Mouse (Mus musculus) thymus, adult 2 months (tissue): ENCODE measurements around the gene Dynlrb2. TPM values are rescaled to one million over a fixed set of nuclear protein-coding genes. Genes with fewer than 3 reads are reported as not detected.
A peak's percentile ranks its signal among the peaks of the same experiment; 100 is the strongest.

ENCODE experiments used
- DNase-seq: peaks from one replicate; pipeline ENCODE4 v3.0.0; 2021
- H3K27ac ChIP-seq: fragments of 200-500 bp; 2 replicates; pipeline ENCODE4 v1.5.1; 2012; ENCODE audit warnings: low read length, control low read depth; ENCODE audit not compliant: control insufficient read depth, insufficient read depth
- H3K27me3 ChIP-seq: fragments of 200-500 bp; 2 replicates; pipeline ENCODE4 v1.6.1; 2012; ENCODE audit warnings: mild to moderate bottlenecking, low read length, moderate library complexity, mixed read lengths; ENCODE audit not compliant: control insufficient read depth, insufficient read depth
- H3K36me3 ChIP-seq: fragments of 200-500 bp; 2 replicates; pipeline ENCODE4 v1.6.1; 2012; ENCODE audit warnings: mild to moderate bottlenecking, low read length, moderate library complexity; ENCODE audit not compliant: control insufficient read depth, insufficient read depth
- H3K4me1 ChIP-seq: fragments of 200-500 bp; replicated peaks from 2 replicates; pipeline ENCODE4 v1.6.1; 2012; ENCODE audit warnings: low read length; ENCODE audit not compliant: control insufficient read depth, insufficient read depth
- H3K4me3 ChIP-seq: fragments of 200-500 bp; 2 replicates; pipeline ENCODE4 v1.5.1; 2012; ENCODE audit warnings: mild to moderate bottlenecking, low read length, control low read depth, moderate library complexity; ENCODE audit not compliant: control insufficient read depth, insufficient read depth
- CTCF ChIP-seq: fragments of 200-500 bp; IDR thresholded peaks from 2 replicates; pipeline ENCODE4 v1.5.1; 2012; ENCODE audit warnings: mild to moderate bottlenecking, control low read depth, low read length, moderate library complexity, borderline replicate concordance; ENCODE audit not compliant: control insufficient read depth, poor library complexity, insufficient read depth; ENCODE audit errors: extremely low read depth
- POLR2A ChIP-seq: fragments of 200-500 bp; IDR thresholded peaks from 2 replicates; pipeline ENCODE4 v1.6.1; 2012; ENCODE audit warnings: mild to moderate bottlenecking, low read length, control low read depth, moderate library complexity; ENCODE audit not compliant: control insufficient read depth, poor library complexity, insufficient read depth; ENCODE audit errors: extremely low read depth
- WGBS: fragments of 180-500 bp; shearing (Covaris S2); methylation state at CpG from one replicate; pipeline ENCODE4 v1.1.7; 2018; 5-methylcytosine and 5-hydroxymethylcytosine counted together
- polyA plus RNA-seq: library from polyadenylated mRNA; depleted of rRNA; stranded (reverse); fragments of >200 nt; gene quantifications from 2 replicates; pipeline ENCODE4 v1.2.3, GENCODE M21; 2012

The Dynlrb2 gene
- polyA plus RNA-seq, 1 experiment: 1.7 TPM

GRCm38 (mm10) chr8:116478681-116479080 is 26.1 kb upstream of the Dynlrb2 start:
- DNase-seq: peak; percentile 40
- peaks cover 6% of the 10 kb centered on the region; the same call in 1 of the 2 replicates for H3K4me1 ChIP-seq

GRCm38 (mm10) chr8:116480894-116481293 is 23.9 kb upstream of the Dynlrb2 start:
- H3K27me3 ChIP-seq: no peaks in the 10 kb centered on the region
- DNase-seq: peak; percentile 68
- H3K4me3 ChIP-seq: no peak overlapping the region
- no peak overlapping the region for H3K27ac ChIP-seq
- no peaks in the 10 kb centered on the region for H3K36me3 ChIP-seq
- TF ChIP-seq POLR2A (no peak), CTCF (no peak)
- 17% methylated on average over 7 of the region's 7 CpGs for WGBS
- peaks cover 6% of the 10 kb centered on the region; the same call in 1 of the 2 replicates for H3K4me1 ChIP-seq

More at GRCm38 (mm10) chr8:116478681-116479080, 26.1 kb upstream of the Dynlrb2 start:
- TF ChIP-seq CTCF: no peak
- TF ChIP-seq POLR2A: no peak
- no peak overlapping the region for H3K4me3 ChIP-seq
- no peak overlapping the region for H3K27ac ChIP-seq
- no peaks in the 10 kb centered on the region for H3K36me3 ChIP-seq
- H3K27me3 ChIP-seq: no peaks in the 10 kb centered on the region

- no peaks in the 10 kb centered on the region for H3K36me3 ChIP-seq
- no peaks in the 10 kb centered on the region for H3K27me3 ChIP-seq
- H3K27ac ChIP-seq: no peak overlapping the region
- DNase-seq: no peak
- H3K4me3 ChIP-seq: no peak overlapping the region
- WGBS: 93% methylated on average over 3 of the region's 3 CpGs
- H3K4me1 ChIP-seq: peaks cover 6% of the 10 kb centered on the region; the same call in 1 of the 2 replicates
- no peak for TF ChIP-seq POLR2A
- TF ChIP-seq CTCF: no peak
Measured at GRCm38 (mm10) chr8:116482738-116483137, 22.0 kb upstream of the Dynlrb2 start.

DNA sequence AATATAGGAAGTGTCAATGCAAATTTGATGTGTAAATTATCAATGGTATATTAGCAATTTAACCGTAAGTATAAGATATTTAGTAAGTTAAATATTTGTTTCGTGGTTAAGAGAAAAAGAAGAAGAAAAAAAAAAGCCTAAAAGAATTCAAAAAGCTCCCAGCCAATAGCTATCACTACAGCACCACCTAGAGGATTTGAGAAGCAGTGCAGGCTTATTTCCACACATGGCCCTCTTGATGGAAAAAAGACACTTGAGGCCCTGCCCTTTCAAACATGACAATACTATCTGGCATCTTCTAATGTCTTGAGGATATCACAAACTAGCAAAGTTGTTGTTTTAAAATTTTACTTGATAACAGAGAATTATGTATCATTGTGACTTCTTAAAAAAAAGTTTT is 20.7 kb upstream of the Dynlrb2 start:
- 32% methylated on average over 2 of the region's 2 CpGs for WGBS
- peaks cover 7% of the 10 kb centered on the region for H3K4me1 ChIP-seq
- no peak overlapping the region for H3K27ac ChIP-seq
- no peak for DNase-seq
- no peak overlapping the region for H3K4me3 ChIP-seq
- H3K36me3 ChIP-seq: no peaks in the 10 kb centered on the region
- no peaks in the 10 kb centered on the region for H3K27me3 ChIP-seq
- no peak for TF ChIP-seq CTCF
- no peak for TF ChIP-seq POLR2A

DNA sequence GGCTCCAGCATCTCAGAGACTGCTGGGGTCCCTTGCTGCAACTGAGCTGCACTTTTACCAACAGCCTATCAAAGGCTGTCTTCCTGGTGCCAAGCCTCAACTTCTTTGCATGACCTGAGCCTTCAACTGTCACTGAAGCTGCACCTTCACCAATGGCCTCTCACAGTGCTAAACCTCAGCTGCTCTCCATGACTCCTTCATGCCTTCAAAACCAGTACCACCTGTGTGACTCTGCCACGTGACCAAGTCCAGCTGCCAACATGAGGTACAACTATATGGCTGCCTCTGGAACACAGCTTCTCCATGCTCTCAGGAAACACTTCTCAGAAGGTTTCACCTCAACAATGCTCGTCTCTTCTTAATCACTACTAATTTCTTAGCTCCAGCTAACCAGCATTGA is 16.2 kb upstream of the Dynlrb2 start:
- peak; percentile 66 for DNase-seq
- Histone ChIP-seq H3K27me3 (no peaks in the 10 kb centered on the region), H3K27ac (no peak overlapping the region), H3K4me1 (peaks cover 7% of the 10 kb centered on the region), H3K4me3 (no peak overlapping the region), H3K36me3 (no peaks in the 10 kb centered on the region)
- no peak for TF ChIP-seq CTCF
- no peak for TF ChIP-seq POLR2A
- WGBS: 48% methylated on average over 2 of the region's 2 CpGs

- peaks cover 14% of the 10 kb centered on the region for H3K4me1 ChIP-seq
- H3K36me3 ChIP-seq: no peaks in the 10 kb centered on the region
- TF ChIP-seq CTCF (no peak), POLR2A (no peak)
- H3K27me3 ChIP-seq: no peaks in the 10 kb centered on the region
- H3K4me3 ChIP-seq: no peak overlapping the region
- no peak for DNase-seq
- no peak overlapping the region for H3K27ac ChIP-seq
- WGBS: 86% methylated on average over 7 of the region's 7 CpGs
Measured at GRCm38 (mm10) chr8:116500057-116500809, 4.5 kb upstream of the Dynlrb2 start.
